Mouse (Mus musculus): ENCODE measurements around the gene Pramef20. TPM values are rescaled to one million over a fixed set of nuclear protein-coding genes. Genes with fewer than 3 reads are reported as not detected.
"Not testable (repeated sequence)": the region's sequence is repeated elsewhere in the genome, so short reads cannot be mapped to it uniquely, and the experiment has no call there.

Pramef20 gene
- polyA plus RNA-seq, 1 experiment = not detected

DNA sequence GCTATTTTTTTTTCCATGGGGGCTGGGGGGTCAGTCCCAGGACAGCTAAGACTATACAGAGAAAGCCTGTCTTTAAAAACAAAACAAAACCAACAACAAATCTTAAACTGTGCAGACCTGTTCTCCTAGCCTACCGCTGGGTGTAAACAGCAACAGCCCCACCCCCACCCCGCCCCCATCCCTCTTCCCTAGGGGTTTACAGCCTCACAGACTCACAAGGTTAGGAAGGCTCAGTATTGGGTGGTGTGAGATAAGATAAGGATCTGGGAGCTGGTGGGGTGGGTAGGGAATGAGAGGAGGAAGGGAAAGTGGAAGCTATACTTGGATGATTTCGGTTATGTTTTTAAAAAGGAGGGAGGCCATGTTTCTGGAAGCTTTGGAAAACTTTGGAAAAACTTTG is 18.6 kb upstream of the Pramef20 start:
- WGBS = 79% methylated on average over 3 of the region's 3 CpGs
- TF ChIP-seq CTCF (IDR thresholded peaks at IDR 0.05; ENCODE audit: extremely low read depth, insufficient read depth, insufficient read length, insufficient replicate concordance) (no peak), POLR2A (IDR thresholded peaks at IDR 0.05; ENCODE audit: low read depth, low read length) (no peak)
- Histone ChIP-seq H3K36me3 (ENCODE audit: control insufficient read depth, insufficient read depth, low read length) (no peaks in the 10 kb centered on the region), H3K4me1 (ENCODE audit: control insufficient read depth, insufficient read depth, insufficient read length) (no peaks in the 10 kb centered on the region), H3K4me3 (ENCODE audit: extremely low read depth, insufficient read depth, insufficient read length) (no peak overlapping the region), H3K27ac (ENCODE audit: insufficient read depth, low read length) (no peak overlapping the region), H3K27me3 (ENCODE audit: control insufficient read depth, insufficient read depth, low read length) (no peaks in the 10 kb centered on the region)
- no peak for DNase-seq (ENCODE audit: low read depth in 1 of 2, low spot score in 2 of 2)

DNA sequence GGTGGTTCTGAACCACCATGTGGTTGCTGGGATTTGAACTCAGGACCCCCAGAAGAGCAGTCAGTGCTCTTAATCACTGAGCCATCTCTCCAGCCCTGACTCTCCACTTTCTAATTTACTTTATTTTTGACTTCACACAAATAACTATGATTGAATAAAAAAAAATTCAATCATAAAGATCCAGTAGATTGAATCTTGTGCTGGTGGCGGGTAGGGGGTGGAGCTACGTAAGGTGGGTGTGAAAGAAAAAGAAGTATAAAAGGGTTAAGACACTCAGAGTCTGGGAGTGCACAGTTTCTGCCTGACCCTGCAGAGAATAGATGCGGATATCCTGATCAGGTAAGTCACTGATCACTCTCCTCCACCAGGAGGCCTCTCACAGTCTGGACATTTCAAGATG is 20.1 kb downstream of the Pramef20 start, which contains the start of gene Gm13119:
Gm13119 (plus strand) TSS at position 301 of the 400 bp plus-strand sequence.
- WGBS = 79% methylated on average over 3 of the region's 3 CpGs

DNA sequence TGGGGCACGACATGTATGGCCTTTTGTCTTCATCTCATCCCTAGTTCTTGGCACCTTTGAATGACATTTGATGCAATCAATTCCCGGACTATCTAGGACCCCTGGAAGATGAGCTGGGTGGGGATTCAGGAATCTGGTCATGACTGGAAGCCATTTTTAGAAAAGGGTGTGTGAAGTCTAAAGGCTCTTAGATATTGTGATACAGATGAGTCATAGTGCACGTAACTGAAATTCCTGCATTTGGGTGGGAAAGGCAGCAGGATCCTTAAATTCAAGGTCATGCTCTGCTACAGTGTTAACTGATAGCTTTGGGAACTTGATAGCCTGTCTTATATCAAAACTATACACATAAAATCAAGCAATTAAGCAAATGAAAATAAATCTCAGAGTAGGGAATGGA is 41.9 kb downstream of the Pramef20 start:
- not testable (repeated sequence) for H3K4me3 ChIP-seq (ENCODE audit: extremely low read depth, insufficient read depth, insufficient read length); H3K27me3 ChIP-seq (ENCODE audit: control insufficient read depth, insufficient read depth, low read length); H3K27ac ChIP-seq (ENCODE audit: insufficient read depth, low read length); DNase-seq (ENCODE audit: low read depth in 1 of 2, low spot score in 2 of 2); H3K36me3 ChIP-seq (ENCODE audit: control insufficient read depth, insufficient read depth, low read length); H3K4me1 ChIP-seq (ENCODE audit: control insufficient read depth, insufficient read depth, insufficient read length)
- 72% methylated on average over 3 of the region's 3 CpGs for WGBS

More for the DNA sequence above, 20.1 kb downstream of the Pramef20 start, which contains the start of gene Gm13119:
- not testable (repeated sequence) for DNase-seq (ENCODE audit: low read depth in 1 of 2, low spot score in 2 of 2); H3K27ac ChIP-seq (ENCODE audit: insufficient read depth, low read length); H3K27me3 ChIP-seq (ENCODE audit: control insufficient read depth, insufficient read depth, low read length); H3K36me3 ChIP-seq (ENCODE audit: control insufficient read depth, insufficient read depth, low read length); H3K4me3 ChIP-seq (ENCODE audit: extremely low read depth, insufficient read depth, insufficient read length); H3K4me1 ChIP-seq (ENCODE audit: control insufficient read depth, insufficient read depth, insufficient read length)

DNA sequence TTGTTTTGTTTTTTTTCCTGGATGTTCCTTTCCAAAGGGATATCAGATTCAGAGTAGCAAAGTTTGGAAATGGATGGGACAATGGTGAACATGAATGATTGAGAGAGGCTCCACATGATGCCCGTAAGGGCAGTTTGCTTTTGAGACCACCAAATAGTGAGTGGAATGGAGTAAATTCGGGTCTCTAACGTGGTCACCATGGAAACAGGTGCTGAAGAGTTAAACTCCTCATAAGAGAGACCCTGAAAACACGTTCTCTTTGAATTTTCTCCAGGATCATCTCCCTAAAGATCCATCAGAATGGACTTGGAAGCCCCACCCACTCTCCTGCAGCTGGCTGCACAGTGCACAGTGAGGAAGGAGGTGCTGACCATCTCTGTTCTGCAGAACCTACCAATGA is 47.8 kb downstream of the Pramef20 start, which contains the start of gene Gm13128:
Gm13128 (plus strand) TSS at position 301 of the 400 bp plus-strand sequence.
- H3K4me3 ChIP-seq (ENCODE audit: extremely low read depth, insufficient read depth, insufficient read length); H3K27ac ChIP-seq (ENCODE audit: insufficient read depth, low read length); DNase-seq (ENCODE audit: low read depth in 1 of 2, low spot score in 2 of 2); H3K36me3 ChIP-seq (ENCODE audit: control insufficient read depth, insufficient read depth, low read length); H3K27me3 ChIP-seq (ENCODE audit: control insufficient read depth, insufficient read depth, low read length); H3K4me1 ChIP-seq (ENCODE audit: control insufficient read depth, insufficient read depth, insufficient read length): not testable (repeated sequence)
- 61% methylated on average over 4 of the region's 4 CpGs for WGBS

Other genes with a start within 250 kb of the Pramef20 start
- gene Oog3, start 215.3 kb downstream of the Pramef20 start, polyA plus RNA-seq (2012; rRNA removed) = not detected in 2 replicates
- gene Oog2, start 187.2 kb downstream of the Pramef20 start, polyA plus RNA-seq (2012; rRNA removed) = not detected in 2 replicates
- not detected in 2 replicates for gene C87977, start 164.6 kb downstream of the Pramef20 start, polyA plus RNA-seq (2012; rRNA removed)
- not detected in 2 replicates for gene Pramel5, start 97.4 kb downstream of the Pramef20 start, polyA plus RNA-seq (2012; rRNA removed)
- not detected in 2 replicates for gene Gm13128, start 47.7 kb downstream of the Pramef20 start, polyA plus RNA-seq (2012; rRNA removed)
- gene Gm13119, start 20.0 kb downstream of the Pramef20 start, polyA plus RNA-seq (2012; rRNA removed) = not detected in 2 replicates
- gene Pramef12, start 30.5 kb upstream of the Pramef20 start, polyA plus RNA-seq (2012; rRNA removed) = not detected in 2 replicates
- not detected in 2 replicates for gene 1700012P22Rik, start 60.8 kb upstream of the Pramef20 start, polyA plus RNA-seq (2012; rRNA removed)
- not detected in 2 replicates for gene Gm9944, start 75.4 kb upstream of the Pramef20 start, polyA plus RNA-seq (2012; rRNA removed)
- not detected in 2 replicates for gene Aadacl3, start 85.8 kb upstream of the Pramef20 start, polyA plus RNA-seq (2012; rRNA removed)
- gene 9430007A20Rik, start 141.9 kb upstream of the Pramef20 start, polyA plus RNA-seq (2012; rRNA removed) = not detected in 2 replicates
- gene Gm13124, start 187.2 kb upstream of the Pramef20 start, polyA plus RNA-seq (2012; rRNA removed) = not detected in 2 replicates
- not detected in 2 replicates for gene Aadacl4, start 235.8 kb upstream of the Pramef20 start, polyA plus RNA-seq (2012; rRNA removed)

Measured in spleen, adult 2 months (tissue).